Mouse (Mus musculus): ENCODE results near the gene St3gal2.

DNA sequence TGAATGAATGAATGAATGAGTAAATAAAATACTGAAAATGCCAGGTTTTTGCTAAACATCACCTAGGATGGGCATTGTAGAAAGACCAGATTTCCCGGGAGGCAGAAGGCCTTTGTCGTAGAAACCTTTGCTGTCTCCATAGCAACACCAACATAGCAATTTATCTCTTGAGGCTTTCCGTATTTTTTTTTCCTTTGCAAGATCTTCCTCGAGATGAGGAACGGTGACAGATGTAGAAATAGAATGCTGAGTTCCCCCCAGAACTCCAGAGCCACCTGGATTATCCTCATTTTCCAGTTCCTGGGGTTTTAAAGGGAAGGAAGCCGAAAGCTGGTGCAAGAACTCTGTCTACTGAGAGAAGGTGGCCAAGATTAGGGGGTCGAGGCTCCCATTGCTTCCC, 44.9 kb downstream of the St3gal2 start:
- TF ChIP-seq CTCF (IDR thresholded peaks at IDR 0.05; ENCODE audit: low read depth) = no peak
- TF ChIP-seq EP300 (IDR thresholded peaks at IDR 0.05; ENCODE audit: low read depth) = no peak
